Mouse (Mus musculus): ENCODE data around the gene Ppa1. TPM values are rescaled to one million over a fixed set of nuclear protein-coding genes. Genes with fewer than 3 reads are reported as not detected.
A peak's percentile ranks its signal among the peaks of the same experiment; 100 is the strongest.

Ppa1 gene
- total and polyA plus RNA-seq, 3 experiments: 178 to 337 (median 249) TPM

DNA sequence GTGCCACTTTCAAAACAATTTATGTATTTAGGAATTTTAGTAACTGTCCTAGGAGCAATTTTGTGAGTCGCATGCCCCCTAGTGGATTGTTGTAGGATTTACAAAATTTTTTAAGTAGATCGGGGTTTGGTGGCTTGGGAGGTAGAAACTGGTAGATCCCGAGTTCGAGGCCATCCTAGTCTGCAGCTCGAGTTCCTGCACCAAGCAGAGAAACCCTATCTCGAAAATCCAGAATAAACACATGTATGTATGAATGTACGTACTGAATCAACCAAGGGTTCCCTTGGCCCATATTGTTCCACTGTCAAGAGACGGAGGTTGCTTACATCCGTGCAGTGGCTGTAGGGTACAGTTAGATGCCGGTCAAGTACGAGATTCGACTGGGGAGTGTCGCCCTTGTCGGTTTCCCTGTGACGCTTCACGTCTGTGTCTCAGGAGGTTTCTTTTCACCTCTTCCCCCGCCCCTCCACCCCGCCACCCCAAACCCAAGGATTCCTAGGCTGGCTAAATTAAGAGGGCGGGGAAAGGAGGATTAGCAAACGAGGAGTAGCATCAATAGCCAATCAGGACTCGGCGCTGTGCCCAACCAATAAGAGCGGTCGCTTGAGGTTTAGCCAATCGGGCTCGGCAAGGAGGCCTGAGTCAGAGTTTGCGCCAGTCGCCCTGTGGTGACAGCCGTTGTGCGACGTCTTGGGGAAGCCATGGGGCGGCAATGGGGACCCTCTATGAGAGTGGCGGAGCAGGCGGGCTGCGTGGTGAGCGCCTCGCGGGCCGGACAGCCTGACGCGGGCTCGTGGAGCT, 46.7 kb downstream of the Ppa1 start, which contains the start of gene Tysnd1 (continued):
- peak; percentile 34; the same call in 1 of the 2 replicates for TF ChIP-seq MYC (IDR thresholded peaks at IDR 0.05; ENCODE audit: low read depth, low read length)
- TF ChIP-seq MEF2A (IDR thresholded peaks at IDR 0.05; ENCODE audit: borderline replicate concordance, low read depth, low read length): peak; percentile 6; the same call in 1 of the 2 replicates
- TF ChIP-seq ZC3H11A (IDR thresholded peaks at IDR 0.05; ENCODE audit: low read depth, low read length): no peak
- TF ChIP-seq ZNF384 (IDR thresholded peaks at IDR 0.05; ENCODE audit: low read depth, low read length): no peak
- TF ChIP-seq RAD21 (IDR thresholded peaks at IDR 0.05; ENCODE audit: low read depth, low read length): peak; percentile 58
- TF ChIP-seq NRF1 (IDR thresholded peaks at IDR 0.05; ENCODE audit: low read depth, low read length): peak; percentile 63
- TF ChIP-seq EP300 (IDR thresholded peaks at IDR 0.05; ENCODE audit: low read length): no peak
- TF ChIP-seq BHLHE40 (IDR thresholded peaks at IDR 0.05; ENCODE audit: low read depth, low read length): no peak
- no peak; the same call in 1 of the 2 replicates for TF ChIP-seq IRF4 (IDR thresholded peaks at IDR 0.05; ENCODE audit: low read depth, low read length)

DNA sequence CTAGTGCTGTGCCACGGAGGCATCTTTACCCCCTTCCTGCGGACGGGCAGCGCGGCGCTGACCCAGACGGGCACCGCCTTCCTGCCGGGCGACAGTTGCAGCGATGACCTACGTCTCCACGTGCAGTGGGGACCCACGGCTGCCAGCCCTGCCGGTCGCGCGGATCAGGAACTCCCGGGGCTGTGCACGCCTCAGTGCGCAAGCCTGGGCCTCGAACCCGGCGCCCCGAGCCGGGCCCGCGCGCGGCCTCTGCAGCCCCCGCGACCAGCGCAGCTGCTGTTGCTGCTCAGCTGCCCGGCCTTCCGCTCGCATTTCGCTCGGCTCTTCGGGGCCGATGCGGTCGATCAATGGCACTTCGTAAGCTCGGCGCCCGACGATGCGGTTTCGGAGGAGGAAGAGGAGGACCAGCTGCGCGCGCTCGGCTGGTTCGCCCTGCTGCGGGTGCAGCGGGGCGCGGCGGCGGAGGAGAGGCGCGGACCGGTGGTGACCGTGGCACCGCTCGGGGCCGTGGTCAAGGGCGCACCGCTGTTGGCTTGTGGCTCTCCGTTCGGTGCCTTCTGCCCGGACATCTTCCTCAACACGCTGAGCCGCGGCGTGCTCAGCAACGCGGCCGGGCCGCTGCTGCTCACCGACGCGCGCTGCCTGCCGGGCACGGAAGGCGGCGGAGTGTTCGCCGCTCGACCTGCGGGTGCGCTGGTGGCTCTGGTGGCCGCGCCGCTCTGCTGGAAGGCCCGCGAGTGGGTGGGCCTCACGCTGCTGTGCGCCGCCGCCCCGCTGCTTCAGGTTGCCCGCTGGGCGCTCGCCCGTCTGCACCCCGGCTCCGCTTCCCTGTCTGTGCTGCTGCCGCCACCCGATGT, 47.6 kb downstream of the Ppa1 start:
- Histone ChIP-seq H3K27me3 (replicated peaks) (no peaks in the 10 kb centered on the region), H3K36me3 (replicated peaks in 1 of 2; ENCODE audit: control insufficient read depth in 1 of 2, insufficient read depth in 1 of 2, low read length in 1 of 2) (peaks cover 14 to 63% of the 10 kb centered on the region in 2 experiments), H3K79me2 (replicated peaks; ENCODE audit: control insufficient read depth, extremely low read depth, insufficient read depth, poor library complexity, severe bottlenecking) (no peaks in the 10 kb centered on the region), H3K4me3 (replicated peaks in 1 of 3; ENCODE audit: low read depth in 2 of 3, low read length in 2 of 3, poor library complexity in 1 of 3) (peak overlapping the region; percentile 74 to 96 (median 96)), H3K4me2 (ENCODE audit: insufficient read depth, low read depth, poor library complexity, severe bottlenecking) (peak overlapping the region; percentile 80), H3K27ac (ENCODE audit: insufficient read depth, low read depth) (no peak overlapping the region), H3K9me3 (replicated peaks; ENCODE audit: low read length) (no peaks in the 10 kb centered on the region), H3K9ac (ENCODE audit: insufficient read depth, low read depth) (peak overlapping the region; percentile 65), H3K4me1 (ENCODE audit: control insufficient read depth in 1 of 2, insufficient read depth in 2 of 2) (peaks cover 5 to 16% of the 10 kb centered on the region in 2 experiments; a peak in 3 of 4 replicates)
- no peak for TF ChIP-seq CTCF (conservative IDR thresholded peaks at IDR 0.05 in 1 of 2, IDR thresholded peaks at IDR 0.05 in 1 of 2; ENCODE audit: low read depth in 2 of 2, low read length in 2 of 2)
- no peak for TF ChIP-seq MXI1 (IDR thresholded peaks at IDR 0.05; ENCODE audit: low read depth, low read length)
- no peak for TF ChIP-seq GABPA (IDR thresholded peaks at IDR 0.05; ENCODE audit: insufficient replicate concordance, low read depth, low read length)
- TF ChIP-seq ELF1 (IDR thresholded peaks at IDR 0.05; ENCODE audit: low read depth, low read length): no peak
- no peak for TF ChIP-seq CHD2 (IDR thresholded peaks at IDR 0.05; ENCODE audit: low read length)
- TF ChIP-seq CHD1 (IDR thresholded peaks at IDR 0.05; ENCODE audit: low read depth, low read length): no peak
- no peak for TF ChIP-seq EP300 (IDR thresholded peaks at IDR 0.05; ENCODE audit: low read length)
- TF ChIP-seq SIN3A (IDR thresholded peaks at IDR 0.05; ENCODE audit: low read length): no peak
- no peak for TF ChIP-seq PAX5 (IDR thresholded peaks at IDR 0.05; ENCODE audit: low read length)
- TF ChIP-seq TCF12 (IDR thresholded peaks at IDR 0.05; ENCODE audit: low read depth, low read length): no peak
- TF ChIP-seq SMC3 (IDR thresholded peaks at IDR 0.05; ENCODE audit: low read depth, low read length): no peak
- TF ChIP-seq E2F4 (IDR thresholded peaks at IDR 0.05; ENCODE audit: insufficient replicate concordance, low read depth, low read length): no peak
- TF ChIP-seq MAZ (IDR thresholded peaks at IDR 0.05; ENCODE audit: low read depth, low read length): no peak
- dilution Hi-C loops (cut with MboI; ENCODE audit: extremely low pct_ligation_motif_present, extremely low pct_unique_long_range_greater_than_20kb, low sequenced_read_pairs): no loop called here
- in situ Hi-C loops (cut with MboI; ENCODE audit: low pct_ligation_motif_present, low pct_unique_long_range_greater_than_20kb, low sequenced_read_pairs): no loop called here
- DNase-seq (ENCODE audit: extremely low read depth): no peak

Data from CH12.LX (cell line).